Mouse (Mus musculus) CH12.LX (cell line): ENCODE results near the gene Krt19. TPM values are rescaled to one million over a fixed set of nuclear protein-coding genes. Genes with fewer than 3 reads are reported as not detected.

ENCODE experiments used
- DNase-seq: peaks from one replicate; pipeline ENCODE4 v3.0.0-alpha.2; 2013; ENCODE audit errors: extremely low read depth
- H3K27ac ChIP-seq: 2 replicates; pipeline ENCODE4 v1.5.1; 2012; ENCODE audit warnings: low read depth, mild to moderate bottlenecking, control low read depth, moderate library complexity; ENCODE audit not compliant: insufficient read depth
- H3K27me3 ChIP-seq: replicated peaks from 2 replicates; pipeline ENCODE3; 2012; ENCODE audit warnings: inconsistent platforms
- H3K36me3 ChIP-seq, 2 experiments: replicated peaks in 1 of 2; 2 replicates each; pipeline versions ENCODE3 to v1.6.1; 2012; ENCODE audit warnings: inconsistent platforms in 1 of 2, low read length in 1 of 2, mild to moderate bottlenecking in 1 of 2, mixed read lengths in 1 of 2, moderate library complexity in 1 of 2; ENCODE audit not compliant: control insufficient read depth in 1 of 2, insufficient read depth in 1 of 2
- H3K4me1 ChIP-seq, 2 experiments: 2 replicates each; pipeline ENCODE4 v1.6.1; 2012; ENCODE audit warnings: inconsistent platforms in 1 of 2, moderate library complexity in 1 of 2; ENCODE audit not compliant: insufficient read depth in 2 of 2, control insufficient read depth in 1 of 2
- H3K4me2 ChIP-seq: 2 replicates; pipeline ENCODE4 v1.6.1; 2012; ENCODE audit warnings: low read depth, mild to moderate bottlenecking, control low read depth; ENCODE audit not compliant: poor library complexity, insufficient read depth, severe bottlenecking
- H3K4me3 ChIP-seq, 3 experiments: fragments of 150-350 bp in 1 of 3; sonication (generic) in 1 of 3; replicated peaks in 1 of 3; 2 replicates each; pipeline versions ENCODE3 to v1.5.1; 2011 to 2012; ENCODE audit warnings: low read depth in 2 of 3, low read length in 2 of 3, mild to moderate bottlenecking in 2 of 3, moderate library complexity in 2 of 3, control low read depth in 1 of 3, improper control_type of control experiment in 1 of 3, inconsistent platforms in 1 of 3, mixed read lengths in 1 of 3; ENCODE audit not compliant: poor library complexity in 1 of 3
- H3K79me2 ChIP-seq: replicated peaks from 2 replicates; pipeline ENCODE4 v1.6.1; 2012; ENCODE audit warnings: mild to moderate bottlenecking, moderate library complexity; ENCODE audit not compliant: control insufficient read depth, poor library complexity, insufficient read depth, severe bottlenecking; ENCODE audit errors: extremely low read depth
- H3K9ac ChIP-seq: 2 replicates; pipeline ENCODE4 v1.6.1; 2012; ENCODE audit warnings: low read depth, mild to moderate bottlenecking, control low read depth, moderate library complexity; ENCODE audit not compliant: insufficient read depth
- H3K9me3 ChIP-seq: replicated peaks from 2 replicates; pipeline ENCODE3; 2012; ENCODE audit warnings: low read length, inconsistent platforms, mixed read lengths
- CHD2 ChIP-seq: IDR thresholded peaks from 2 replicates; pipeline ENCODE4 v1.6.1; 2011; ENCODE audit warnings: low read length, improper control_type of control experiment
- CTCF ChIP-seq, 2 experiments: IDR thresholded peaks in 1 of 2; conservative IDR thresholded peaks in 1 of 2; 2 replicates each; pipeline ENCODE4 v1.5.1; 2011 to 2012; ENCODE audit warnings: low read depth in 2 of 2, low read length in 2 of 2, improper control_type of control experiment in 1 of 2, inconsistent platforms in 1 of 2, mild to moderate bottlenecking in 1 of 2, moderate library complexity in 1 of 2
- E2F4 ChIP-seq: IDR thresholded peaks from 2 replicates; pipeline ENCODE4 v1.6.1; 2011; ENCODE audit warnings: low read depth, low read length, improper control_type of control experiment; ENCODE audit not compliant: insufficient replicate concordance
- EP300 ChIP-seq: IDR thresholded peaks from 2 replicates; pipeline ENCODE4 v1.6.1; 2011; ENCODE audit warnings: low read length, improper control_type of control experiment
- IRF4 ChIP-seq: IDR thresholded peaks from 2 replicates; pipeline ENCODE4 v1.6.1; 2014; ENCODE audit warnings: low read depth, mild to moderate bottlenecking, inconsistent platforms, low read length, improper control_type of control experiment
- KAT2A ChIP-seq: IDR thresholded peaks from 2 replicates; pipeline ENCODE4 v1.6.1; 2012; ENCODE audit warnings: low read length, improper control_type of control experiment, inconsistent platforms; ENCODE audit not compliant: insufficient replicate concordance
- RAD21 ChIP-seq: IDR thresholded peaks from 2 replicates; pipeline ENCODE4 v1.6.1; 2011; ENCODE audit warnings: low read depth, mild to moderate bottlenecking, low read length, improper control_type of control experiment, moderate library complexity
- SIN3A ChIP-seq: IDR thresholded peaks from 2 replicates; pipeline ENCODE4 v1.6.1; 2012; ENCODE audit warnings: low read length, improper control_type of control experiment, inconsistent platforms
- SMC3 ChIP-seq: IDR thresholded peaks from 2 replicates; pipeline ENCODE4 v1.6.1; 2011; ENCODE audit warnings: low read depth, low read length, improper control_type of control experiment
- TCF12 ChIP-seq: IDR thresholded peaks from 2 replicates; pipeline ENCODE4 v1.6.1; 2014; ENCODE audit warnings: low read depth, mild to moderate bottlenecking, inconsistent platforms, low read length, improper control_type of control experiment
- UBTF ChIP-seq: IDR thresholded peaks from 2 replicates; pipeline ENCODE4 v1.6.1; 2012; ENCODE audit warnings: low read depth, mild to moderate bottlenecking, inconsistent platforms, low read length, improper control_type of control experiment, moderate library complexity
- USF1 ChIP-seq: IDR thresholded peaks from 2 replicates; pipeline ENCODE4 v1.6.1; 2014; ENCODE audit warnings: low read depth, mild to moderate bottlenecking, inconsistent platforms, low read length, improper control_type of control experiment
- ZC3H11A ChIP-seq: IDR thresholded peaks from 2 replicates; pipeline ENCODE4 v1.6.1; 2012; ENCODE audit warnings: low read depth, mild to moderate bottlenecking, inconsistent platforms, low read length, improper control_type of control experiment
- dilution Hi-C: fragments of 300-500 bp; cut with MboI; formaldehyde crosslinking; loops from 2 replicates; pipeline ENCODE4 v1.14.3; 2020; ENCODE audit warnings: low sequenced_read_pairs; ENCODE audit not compliant: extremely low pct_unique_long_range_greater_than_20kb, extremely low pct_ligation_motif_present
- in situ Hi-C: fragments of 300-500 bp; cut with MboI; formaldehyde crosslinking; loops from 3 replicates; pipeline ENCODE4 v1.14.3; 2019; ENCODE audit warnings: low sequenced_read_pairs, low pct_ligation_motif_present, low pct_unique_long_range_greater_than_20kb, mixed read lengths
- polyA plus RNA-seq: library from polyadenylated mRNA; unstranded; fragments of >175 nt; gene quantifications from 2 replicates; pipeline ENCODE4 v1.2.1, GENCODE M21; 2012; ENCODE audit warnings: low read depth; ENCODE audit not compliant: insufficient read length
- total RNA-seq, 2 experiments: library from RNA; depleted of rRNA; stranded (reverse); fragments of 300-350 nt in 1 of 2; fragments of >200 nt in 1 of 2; gene quantifications; 2 replicates each; pipeline ENCODE4 v1.2.3; 2012 to 2014

Gene Krt19
- total and polyA plus RNA-seq, 3 experiments: 0.17 TPM; not detected in 2

GRCm38 (mm10) chr11:100176791-100177190 is 28.3 kb upstream of the Krt19 start:
- TF ChIP-seq CHD2 (no peak), TCF12 (no peak), KAT2A (no peak)
- no peaks in the 10 kb centered on the region for H3K36me3 ChIP-seq
- dilution Hi-C loops (no loop called here), in situ Hi-C loops (no loop called here)
- peaks cover 92% of the 10 kb centered on the region for H3K27me3 ChIP-seq
- H3K4me2 ChIP-seq: no peak overlapping the region
- H3K27ac ChIP-seq: no peak overlapping the region
- no peaks in the 10 kb centered on the region for H3K9me3 ChIP-seq
- H3K79me2 ChIP-seq: no peaks in the 10 kb centered on the region
- no peaks in the 10 kb centered on the region for H3K4me1 ChIP-seq
- DNase-seq: no peak
- no peak overlapping the region for H3K9ac ChIP-seq
- no peak overlapping the region for H3K4me3 ChIP-seq

- no peak overlapping the region for H3K4me2 ChIP-seq
- no peaks in the 10 kb centered on the region for H3K9me3 ChIP-seq
- in situ Hi-C loops (no loop called here), dilution Hi-C loops (no loop called here)
- no peaks in the 10 kb centered on the region for H3K79me2 ChIP-seq
- H3K27ac ChIP-seq: no peak overlapping the region
- peak; percentile 65 for DNase-seq
- TF ChIP-seq ZC3H11A: peak; percentile 9; the same call in 1 of the 2 replicates
- peak; percentile 78 for TF ChIP-seq RAD21
- TF ChIP-seq E2F4: 0 out of 2 replicates have a peak, but pooled peaks have one; percentile 9
- no peak for TF ChIP-seq UBTF
- TF ChIP-seq TCF12: no peak
- no peak for TF ChIP-seq EP300
- peak; percentile 78 for TF ChIP-seq SMC3
- no peak for TF ChIP-seq IRF4
- no peak for TF ChIP-seq USF1
- TF ChIP-seq CTCF (conservative IDR thresholded peaks at IDR 0.05 in 1 of 2, IDR thresholded peaks at IDR 0.05 in 1 of 2; ENCODE audit: low read depth in 2 of 2, low read length in 2 of 2): peak; percentile 78 to 87
- peak; percentile 51; the same call in 1 of the 2 replicates for TF ChIP-seq SIN3A
- peaks cover 85% of the 10 kb centered on the region for H3K27me3 ChIP-seq
- H3K4me1 ChIP-seq: no peaks in the 10 kb centered on the region
- H3K4me3 ChIP-seq: no peak overlapping the region
- H3K9ac ChIP-seq: no peak overlapping the region
- no peaks in the 10 kb centered on the region for H3K36me3 ChIP-seq
Observed at GRCm38 (mm10) chr11:100168765-100169762, 20.6 kb upstream of the Krt19 start.
